Mouse (Mus musculus) kidney, postnatal 4 days (tissue): ENCODE data around the gene Aar2.
"Not testable (repeated sequence)": the region's sequence is repeated elsewhere in the genome, so short reads cannot be mapped to it uniquely, and the experiment has no call there.

Experiments
- DNase-seq, 2 experiments: peaks; one replicate each; pipeline ENCODE4 v3.0.0; 2021; ENCODE audit warnings: mixed read lengths in 2 of 2

Gene Aar2

DNA sequence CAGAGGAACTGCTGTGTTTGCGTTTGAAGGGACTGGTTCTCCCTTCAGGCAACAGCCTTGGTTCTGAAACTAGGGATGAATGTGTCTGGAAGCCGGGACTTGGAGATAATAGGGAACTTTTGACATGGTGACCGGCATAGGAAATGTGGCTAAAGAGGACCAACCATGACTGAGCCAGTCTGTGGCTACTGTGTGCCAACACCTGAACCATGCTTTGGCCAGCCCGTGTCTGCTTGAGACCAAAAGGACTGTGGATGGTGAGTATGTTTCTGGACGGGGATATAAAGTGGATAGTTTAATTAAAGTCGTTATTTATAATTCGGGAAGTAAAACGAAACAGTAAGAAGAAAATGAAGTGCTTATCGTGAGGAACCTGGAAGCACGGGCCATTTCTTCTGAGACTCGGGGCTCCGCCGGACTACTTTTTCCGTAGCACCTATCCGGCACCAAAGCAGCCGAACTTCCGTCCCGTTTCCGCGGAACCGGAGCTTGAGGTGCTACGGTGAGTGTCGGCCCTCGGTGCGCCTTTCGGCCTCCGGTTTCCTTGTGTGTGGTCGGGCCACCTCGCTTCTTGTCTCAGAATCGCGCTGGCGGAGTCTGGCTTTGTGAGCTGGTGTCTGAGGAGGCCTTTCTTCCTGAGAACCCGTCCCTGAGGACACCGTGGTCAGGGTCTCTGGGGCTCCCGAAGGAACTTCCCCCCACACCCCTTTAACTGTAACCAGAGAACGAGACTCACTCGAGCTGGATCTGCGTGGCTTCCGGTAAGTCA lies at the start of gene Aar2:
Gene Aar2, plus strand, starts transcription at position 462 of the 769 bp plus-strand sequence.
- DNase-seq, result peak; percentile 88 to 90

DNA sequence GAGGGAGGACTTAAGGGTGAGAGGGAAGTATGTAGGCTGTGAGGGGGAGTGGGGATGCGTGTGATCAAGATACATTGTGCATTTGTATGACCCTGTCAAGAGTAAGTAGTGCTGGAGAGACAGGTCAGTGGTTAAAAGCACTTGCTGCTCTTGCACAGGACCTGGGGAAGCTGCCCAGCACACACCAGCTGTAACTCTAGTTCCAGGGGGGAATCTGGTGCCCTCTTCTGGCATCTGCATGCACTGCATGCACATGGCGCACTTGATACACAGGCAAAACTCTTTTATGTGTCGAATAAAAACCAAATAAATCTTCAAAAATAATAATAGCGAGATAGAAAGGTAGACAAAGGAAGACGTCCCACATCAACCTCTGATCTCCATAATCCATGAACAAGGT lies 49.5 kb upstream of the Aar2 start:
- peak; percentile 80 for DNase-seq

DNA sequence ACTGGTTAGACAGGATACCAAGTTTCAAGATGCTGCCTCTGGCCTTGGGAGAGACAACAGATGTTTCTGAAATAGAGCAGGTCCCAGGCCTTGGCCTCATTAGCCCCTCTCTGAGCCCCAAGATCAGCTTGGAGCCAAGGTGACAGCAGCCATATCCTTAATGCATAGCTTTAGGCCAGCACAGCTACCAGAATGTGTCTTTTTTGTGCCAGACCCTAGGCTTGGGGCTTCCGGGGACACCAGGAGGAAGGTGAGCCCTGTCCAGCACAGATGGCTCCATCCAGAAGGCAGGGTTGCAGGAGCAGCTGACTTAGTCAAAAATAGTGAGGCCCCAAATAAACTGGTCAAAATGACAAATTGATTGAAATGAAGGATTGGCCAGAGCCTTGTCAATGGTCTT lies 46.4 kb upstream of the Aar2 start:
- no peak for DNase-seq

DNA sequence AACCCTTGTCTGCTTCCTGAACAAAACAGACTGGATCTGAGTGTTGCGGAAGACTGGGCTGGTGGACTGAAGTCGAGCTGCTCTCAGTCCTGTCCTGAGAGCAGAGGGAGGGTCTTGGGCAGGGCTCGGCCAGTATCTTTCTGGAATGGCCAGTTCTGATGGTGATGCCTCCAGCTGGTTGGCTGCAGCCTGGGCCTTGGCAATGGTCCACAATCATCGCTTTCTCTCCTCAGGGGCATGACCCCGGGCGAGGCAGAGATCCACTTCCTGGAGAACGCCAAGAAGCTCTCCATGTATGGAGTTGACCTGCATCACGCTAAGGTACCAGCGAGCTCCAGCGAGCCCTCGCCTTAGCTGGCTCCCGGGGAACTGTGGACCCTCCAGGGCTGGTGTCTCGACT lies 41.9 kb upstream of the Aar2 start:
- DNase-seq, result peak in 1 of 2 experiments; percentile 34

DNA sequence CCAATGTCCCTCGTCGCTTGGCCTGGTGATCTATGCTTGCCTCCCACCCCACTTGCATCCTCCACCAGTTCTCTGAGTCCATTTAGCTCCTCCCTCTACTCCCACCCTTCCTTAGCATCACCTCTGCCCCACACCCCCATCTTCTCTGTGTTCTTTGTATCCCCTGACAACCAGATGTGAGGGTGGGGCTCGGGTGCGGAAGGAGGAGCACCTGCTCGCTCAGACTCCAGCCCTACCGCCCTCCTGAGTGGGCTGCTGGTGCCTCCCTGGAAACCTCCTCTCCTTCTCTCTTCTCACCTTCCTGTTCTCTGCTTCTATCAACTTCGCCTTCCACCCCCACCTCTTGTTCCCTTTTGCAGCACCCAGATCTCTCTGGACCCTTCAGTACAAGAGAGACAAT lies 35.4 kb upstream of the Aar2 start:
- no peak for DNase-seq

DNA sequence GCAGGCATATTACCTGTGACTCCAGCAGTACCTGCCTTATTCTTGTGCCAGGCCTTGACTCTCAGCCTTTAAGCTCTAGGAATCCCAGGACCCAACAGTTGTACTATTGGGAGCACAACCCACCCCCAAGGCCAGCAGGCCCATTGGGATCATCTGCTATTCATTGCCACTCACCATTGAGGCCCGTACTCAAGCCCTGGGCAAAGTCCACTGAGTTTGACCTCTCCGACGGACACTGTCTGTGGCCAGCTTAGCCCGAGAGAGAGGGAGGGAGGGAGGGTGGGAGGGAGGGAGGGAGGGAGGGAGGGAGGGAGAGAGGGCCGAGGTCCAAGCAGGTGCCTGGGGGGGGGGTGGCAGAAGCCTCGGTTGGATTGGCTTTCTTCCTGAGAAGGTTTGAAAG lies 34.8 kb upstream of the Aar2 start:
- DNase-seq, result peak; percentile 22 to 57

DNA sequence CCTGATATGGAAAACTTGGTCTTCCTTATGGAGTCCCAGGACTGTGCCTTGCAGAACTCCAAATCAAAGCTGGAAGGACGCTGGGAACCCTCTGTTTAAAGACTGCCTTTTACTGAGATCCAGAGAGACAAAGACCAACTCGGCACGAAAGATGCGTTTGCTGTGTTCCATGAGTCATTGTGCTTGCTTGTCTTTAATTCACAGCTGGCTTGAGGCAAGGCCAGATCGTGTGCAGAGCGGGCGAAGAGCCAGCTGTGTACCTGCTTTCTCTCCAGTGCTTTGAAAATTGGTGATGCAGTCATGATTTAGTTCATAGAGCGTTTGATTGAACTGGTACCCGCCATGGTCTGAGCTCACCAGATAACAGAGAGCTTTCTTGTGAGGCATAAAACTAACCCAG lies 32.3 kb upstream of the Aar2 start:
- DNase-seq, result no peak

DNA sequence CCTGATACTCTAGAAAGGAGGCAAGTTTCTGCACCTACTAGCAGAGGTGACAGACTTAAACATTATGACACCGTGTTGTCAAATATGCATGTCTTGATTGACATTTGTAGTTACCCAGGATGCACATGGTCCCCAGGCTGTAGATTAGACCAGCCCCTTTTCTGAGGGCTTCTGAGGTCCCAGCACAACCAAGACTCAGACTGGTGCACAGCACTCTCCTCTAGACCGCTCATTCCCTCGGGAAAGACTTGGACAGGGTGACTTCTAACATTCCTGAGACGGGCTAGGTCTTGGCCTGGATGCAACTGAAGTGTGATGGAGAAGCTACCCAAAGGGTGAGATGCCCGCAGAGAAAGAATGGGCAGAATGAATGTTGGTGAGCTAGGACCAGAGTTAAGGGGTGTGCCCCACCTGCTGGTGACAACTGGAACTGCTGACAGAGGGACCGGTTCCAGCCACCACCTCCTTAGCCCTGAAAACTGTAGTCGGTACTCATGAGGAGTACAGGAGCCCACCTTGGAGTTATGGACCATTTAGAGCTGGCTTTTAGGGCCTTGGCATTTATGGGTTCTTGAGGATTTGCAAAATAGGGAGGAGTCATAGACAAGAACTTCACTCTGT lies 31.7 kb upstream of the Aar2 start:
- DNase-seq, result peak; percentile 89

DNA sequence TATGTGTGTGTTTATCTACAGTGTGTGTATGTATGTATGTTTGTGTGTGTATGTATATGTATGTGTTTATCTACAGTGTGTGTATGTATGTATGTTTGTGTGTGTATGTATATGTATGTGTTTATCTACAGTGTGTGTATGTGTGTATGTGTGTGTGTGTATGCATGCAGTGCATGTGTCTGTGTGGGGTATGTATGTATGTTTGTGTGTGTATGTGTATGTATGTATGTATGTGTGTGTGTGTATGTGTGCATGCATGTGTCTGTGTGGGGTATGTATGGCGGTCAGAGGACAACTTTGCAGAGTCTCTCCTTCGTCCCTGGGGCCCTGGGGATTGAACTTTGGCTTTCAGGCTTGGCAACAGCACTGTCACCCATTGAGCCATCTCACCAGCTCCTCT lies 30.7 kb upstream of the Aar2 start:
- not testable (repeated sequence) for DNase-seq

DNA sequence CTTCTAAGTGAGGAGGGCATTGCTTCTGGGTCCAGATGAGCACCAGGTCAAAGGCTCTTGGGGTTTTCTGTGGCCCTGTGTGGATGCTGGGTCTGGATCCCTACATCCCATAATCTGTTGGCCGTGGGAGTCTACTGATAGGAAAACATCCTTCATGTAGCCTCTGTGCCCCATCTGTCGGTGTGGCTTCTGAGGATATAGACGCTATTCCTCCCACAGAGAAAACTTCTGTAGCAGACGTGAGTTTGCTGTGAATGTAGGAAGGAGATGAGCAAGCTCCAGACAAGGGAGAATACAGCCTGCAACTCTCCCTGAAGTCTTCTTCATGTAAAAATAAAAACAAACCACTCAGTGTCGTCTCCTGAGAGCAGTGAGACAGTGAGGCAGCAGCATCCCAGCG lies 29.1 kb upstream of the Aar2 start:
- DNase-seq, result no peak

DNA sequence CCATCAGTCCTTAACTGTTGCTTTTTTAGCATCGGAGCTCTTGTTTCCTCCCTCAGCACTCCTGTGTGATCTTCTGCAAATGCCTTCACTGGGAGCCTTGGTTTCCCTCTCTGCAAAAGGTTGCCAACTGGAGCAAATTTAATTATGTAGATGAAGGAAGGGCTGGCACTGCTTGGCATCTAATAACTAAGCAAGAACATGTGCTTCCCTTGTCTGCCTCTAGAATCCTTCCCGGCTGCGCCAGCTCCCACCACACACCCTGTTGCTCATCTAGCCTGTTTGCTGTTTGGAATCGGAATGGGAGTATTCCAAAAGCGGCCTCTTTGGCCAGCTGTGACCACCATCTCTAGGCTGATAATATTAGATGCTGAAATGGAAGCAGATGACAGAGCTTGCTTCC lies 27.8 kb upstream of the Aar2 start:
- DNase-seq, result no peak

DNA sequence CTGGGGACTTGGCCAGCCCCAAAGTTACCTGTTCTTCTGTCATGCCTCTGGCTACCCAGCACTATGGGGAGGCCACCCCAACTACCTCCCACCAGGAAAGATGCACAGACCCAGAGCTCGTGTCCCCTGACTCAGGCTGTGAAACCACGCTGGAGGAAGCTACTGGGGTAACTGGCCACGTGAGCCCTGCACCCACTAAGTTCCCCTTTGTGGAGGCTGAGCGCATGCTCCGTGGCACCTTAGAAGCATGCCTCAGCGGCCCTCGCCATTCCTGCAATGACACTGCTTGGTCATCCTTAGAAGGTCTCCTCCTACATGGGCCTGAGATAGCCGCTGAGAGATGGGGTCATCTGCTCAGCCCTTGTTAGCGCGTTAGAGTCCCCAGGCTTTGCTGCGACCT lies 24.4 kb upstream of the Aar2 start:
- DNase-seq, result no peak

DNA sequence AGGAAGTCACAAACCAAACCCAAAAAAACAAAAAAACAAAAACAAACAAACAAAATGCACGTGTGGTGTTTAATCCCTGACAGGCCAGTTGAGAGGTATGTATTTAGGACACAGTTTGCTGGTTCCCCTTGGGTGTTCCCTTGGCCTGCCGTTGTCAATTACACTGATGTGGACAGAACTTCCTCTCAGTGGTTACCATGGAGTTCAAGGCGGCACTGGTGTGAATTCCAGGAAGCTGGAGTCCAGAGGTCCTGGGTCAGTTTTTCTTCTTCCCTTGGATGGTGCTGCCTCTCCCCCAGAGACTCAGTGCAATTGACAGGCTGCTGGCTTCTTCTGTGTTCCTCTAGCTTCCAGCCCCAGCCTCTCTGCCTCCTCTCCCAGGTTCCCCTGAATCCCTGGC lies 23.3 kb upstream of the Aar2 start:
- DNase-seq, result peak in 1 of 2 experiments; percentile 17

DNA sequence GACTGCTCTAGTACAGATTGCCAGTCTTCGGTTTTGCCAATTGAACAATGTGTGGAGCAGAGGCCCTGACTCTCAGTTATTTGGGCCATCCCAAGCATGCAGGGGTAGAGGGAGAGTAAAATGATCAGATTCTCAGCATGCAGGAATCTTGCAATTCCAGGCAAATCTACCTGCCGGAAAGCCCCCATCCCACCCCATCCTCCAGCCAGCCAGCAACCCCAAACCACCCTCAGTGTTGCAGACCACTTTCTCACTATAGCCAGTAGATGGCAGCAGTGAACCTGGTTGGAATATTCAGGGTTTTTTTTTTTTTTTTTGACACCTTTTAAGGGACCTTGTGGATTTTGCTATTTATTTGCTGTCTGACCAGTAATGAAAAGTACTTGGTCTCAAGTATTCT lies 17.7 kb upstream of the Aar2 start:
- peak; percentile 28 to 38 for DNase-seq

DNA sequence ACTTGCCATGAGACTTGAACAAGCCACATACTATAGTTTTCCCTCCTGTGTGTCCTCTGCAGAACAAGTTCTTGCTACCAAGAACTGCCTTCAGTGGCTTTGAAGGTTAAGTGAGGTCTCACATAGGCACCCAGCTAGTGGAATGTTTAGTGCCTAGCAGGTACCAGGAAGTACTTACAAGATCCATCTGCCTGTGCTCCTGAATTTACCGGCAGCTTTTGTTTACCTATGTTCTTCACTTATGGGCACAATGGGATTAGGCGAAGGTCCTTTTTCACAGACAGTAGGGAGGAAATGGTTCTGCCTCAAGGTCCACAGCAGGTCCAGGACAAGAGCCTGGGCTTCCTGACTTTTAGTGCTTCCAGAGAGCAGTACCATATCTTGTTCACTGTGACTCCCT lies 14.2 kb upstream of the Aar2 start:
- DNase-seq, result no peak

DNA sequence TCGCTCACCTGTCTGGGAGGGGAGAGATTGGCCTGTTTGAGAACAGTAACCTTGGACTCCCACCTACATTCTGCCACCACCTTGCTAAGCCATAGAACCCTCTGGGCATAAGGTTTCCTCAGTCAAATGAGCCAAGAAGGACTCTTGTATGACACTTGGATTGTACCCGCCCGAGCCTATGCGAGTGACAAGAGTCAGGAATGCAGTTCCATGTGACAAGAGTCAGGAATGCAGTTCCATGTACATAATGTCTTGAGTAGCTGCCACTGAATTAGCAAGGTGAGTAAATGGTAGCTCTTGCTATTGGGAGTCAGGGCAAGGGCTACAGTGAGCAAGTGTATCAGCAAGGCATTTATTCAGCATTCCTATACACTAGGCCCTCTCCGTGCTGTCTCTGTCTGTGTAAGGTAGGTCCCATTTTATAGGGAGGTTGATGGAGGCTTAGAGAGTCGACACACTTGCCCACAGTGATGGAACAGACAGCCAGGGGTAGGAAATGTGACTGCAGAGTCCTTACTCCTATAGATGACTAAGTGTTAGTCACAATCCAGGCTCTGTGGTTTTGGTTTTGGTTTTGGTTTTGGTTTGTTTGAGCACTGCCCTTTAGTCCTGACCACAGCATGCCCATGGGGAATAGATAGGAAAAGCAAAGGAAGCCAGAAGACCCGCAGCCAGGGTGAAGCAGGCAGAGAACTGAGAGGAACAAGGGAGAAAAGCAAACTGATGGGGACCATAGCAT lies 8.4 kb upstream of the Aar2 start:
- DNase-seq, result no peak

DNA sequence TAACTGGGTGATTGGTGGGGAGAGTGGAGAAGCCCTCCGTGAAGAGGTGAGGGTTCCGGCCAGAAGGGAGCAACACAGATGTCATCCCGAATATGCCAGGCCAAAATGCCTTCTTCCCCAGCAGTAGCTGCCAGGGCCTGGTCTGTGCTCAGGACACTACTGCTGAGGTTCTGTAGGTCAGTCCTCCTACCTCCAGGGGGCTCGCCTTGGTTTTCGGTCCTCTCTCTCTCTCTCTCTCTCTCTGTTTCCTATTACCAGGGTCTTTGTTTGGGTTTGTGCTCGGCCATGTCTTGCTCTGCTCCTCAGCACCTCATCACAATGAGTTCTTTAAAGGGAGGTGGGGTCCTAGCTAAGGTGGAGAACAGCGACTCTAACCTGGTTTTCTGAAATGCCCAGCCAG lies 6.4 kb upstream of the Aar2 start:
- DNase-seq, result no peak

DNA sequence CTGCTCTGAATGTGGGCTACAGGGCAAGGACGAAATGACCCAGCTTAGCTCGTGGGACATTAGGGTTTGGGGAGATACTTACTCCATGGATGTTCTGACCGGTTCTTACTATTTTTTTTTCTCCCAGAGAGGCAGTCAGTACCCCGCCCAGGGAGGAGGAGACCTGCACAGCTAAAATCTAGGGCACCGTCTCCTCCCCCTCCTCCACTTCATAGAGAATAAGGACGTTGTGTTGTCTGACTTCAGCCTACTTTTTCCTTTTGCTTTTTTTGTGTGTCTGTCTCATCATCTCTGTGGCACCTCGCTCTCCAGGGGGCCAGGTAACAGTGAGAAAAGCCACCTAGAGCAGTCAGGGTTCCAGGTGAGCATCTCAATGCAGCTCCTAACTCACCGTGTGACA lies 5.0 kb upstream of the Aar2 start:
- no peak for DNase-seq

DNA sequence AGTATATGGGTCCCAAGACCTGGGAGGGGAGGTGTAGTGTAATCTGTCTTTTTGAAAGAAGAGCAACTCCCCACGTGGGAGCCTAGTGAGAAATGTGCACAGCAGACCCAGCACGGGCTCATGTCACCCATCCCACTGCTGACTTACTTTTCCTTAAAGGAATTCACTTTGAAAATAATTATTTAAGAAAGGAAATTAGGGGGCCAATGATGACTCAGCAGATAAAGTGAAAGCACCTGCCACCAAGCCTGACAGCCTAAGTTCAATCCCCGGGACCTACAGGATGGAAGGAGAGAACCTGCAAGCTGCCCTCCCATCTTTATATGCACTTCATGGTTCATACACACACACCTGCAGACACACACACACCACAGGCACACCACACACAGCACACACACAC lies 3.6 kb upstream of the Aar2 start:
- DNase-seq, result no peak

DNA sequence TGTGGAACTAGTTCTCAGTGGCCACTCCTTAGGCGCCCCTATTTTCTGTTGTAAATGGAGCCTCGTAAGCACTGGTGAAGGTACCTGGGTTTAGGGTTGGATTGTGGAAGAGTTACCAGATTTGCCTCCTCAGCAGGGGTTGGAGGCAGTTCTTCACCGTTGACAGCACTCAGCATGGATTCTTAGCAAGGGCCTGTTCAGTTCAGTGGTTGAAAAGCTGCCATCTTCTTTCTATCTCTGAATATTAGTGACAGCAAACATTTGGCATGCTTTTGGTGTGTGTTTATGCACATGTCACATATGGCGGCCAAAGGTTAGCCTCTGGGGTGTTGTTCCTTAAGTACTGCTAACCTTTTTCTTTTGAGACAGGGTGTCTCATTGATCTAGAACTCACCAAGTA lies 5.0 kb downstream of the Aar2 start:
- no peak for DNase-seq

DNA sequence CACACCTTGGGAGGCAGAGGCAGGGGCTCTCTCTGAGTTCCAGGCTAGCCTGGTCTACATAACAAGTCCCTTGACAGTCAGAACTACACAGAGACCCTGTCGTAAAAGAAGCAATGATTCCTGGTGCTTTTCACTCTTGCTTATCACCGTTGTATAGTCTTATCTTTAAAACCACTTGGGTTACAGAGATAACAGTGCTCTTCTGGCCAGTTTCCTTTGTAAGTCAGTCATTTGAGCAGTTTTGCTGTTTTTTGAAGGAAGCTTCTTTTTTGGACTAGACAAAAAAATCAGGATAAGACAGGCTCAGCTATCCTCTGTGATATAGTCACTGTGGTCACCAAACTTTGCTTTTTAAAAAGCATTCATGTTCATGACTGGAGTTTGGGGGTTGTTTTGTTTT lies 14.4 kb downstream of the Aar2 start:
- no peak for DNase-seq

DNA sequence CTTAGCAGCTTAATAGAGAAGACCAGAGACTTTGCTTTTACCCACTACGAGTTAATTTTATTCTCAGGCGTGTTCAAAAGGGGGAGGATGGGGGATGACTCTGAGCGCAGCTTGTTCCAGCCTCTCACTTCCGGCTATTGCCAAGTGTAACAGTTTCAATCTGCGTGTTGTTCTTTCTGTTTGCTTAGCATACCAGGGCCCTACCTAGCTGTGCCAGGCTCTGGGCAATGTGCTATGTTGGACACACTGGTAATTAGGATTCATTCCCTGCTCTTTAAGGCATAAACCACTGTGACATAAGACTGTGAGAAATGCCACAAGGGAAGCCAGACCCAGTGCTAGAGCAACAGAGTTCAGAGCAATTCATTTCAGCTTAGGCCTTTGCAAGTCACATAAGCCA lies 16.2 kb downstream of the Aar2 start:
- no peak for DNase-seq

DNA sequence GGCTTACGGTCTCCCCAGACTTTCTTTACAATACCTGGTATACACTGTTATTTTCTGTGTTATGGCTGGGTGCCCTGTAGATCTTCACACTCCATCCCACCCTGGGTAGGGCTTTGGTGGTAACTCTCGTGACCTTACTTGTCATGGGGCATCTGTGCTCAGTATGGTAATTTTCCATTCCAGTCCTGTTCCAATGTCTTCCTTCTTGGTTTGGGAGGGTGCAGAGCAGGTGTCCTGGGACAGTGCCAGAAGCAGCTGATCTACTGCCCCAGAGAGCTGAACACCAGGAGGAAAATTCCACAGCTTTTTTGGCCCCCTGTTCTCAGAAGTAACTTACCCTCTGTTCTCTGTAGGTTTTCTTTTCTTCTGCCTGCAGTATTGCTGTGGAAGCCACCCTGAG lies 19.1 kb downstream of the Aar2 start:
- no peak for DNase-seq

DNA sequence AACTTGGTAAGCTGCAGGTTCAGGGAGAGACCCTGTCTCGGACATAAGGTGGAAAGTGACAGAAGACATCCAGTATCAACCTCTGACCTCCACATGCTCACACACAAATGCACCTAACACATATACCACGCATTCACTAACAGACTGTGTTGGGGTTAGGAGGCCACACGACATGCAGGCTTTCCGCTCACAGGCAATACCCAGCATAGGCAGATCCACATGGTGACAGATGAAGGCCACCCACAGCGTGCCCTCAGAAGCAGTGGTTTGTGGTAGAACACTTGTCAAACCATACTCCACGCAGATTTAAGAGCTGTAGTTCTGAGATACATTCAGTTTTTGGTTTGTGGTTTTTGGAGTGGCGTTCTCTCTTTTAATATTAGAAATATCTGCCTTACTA lies 21.3 kb downstream of the Aar2 start:
- DNase-seq, result no peak
